Mouse (Mus musculus): ENCODE measurements around the gene Higd2a.

Gene Higd2a

GRCm38 (mm10) chr13:54572621-54573020 is 17.4 kb upstream of the Higd2a start:
- no peak for TF ChIP-seq GATA4 (IDR thresholded peaks at IDR 0.05; ENCODE audit: insufficient replicate concordance, low read length)

- no peak for TF ChIP-seq GATA4 (IDR thresholded peaks at IDR 0.05; ENCODE audit: insufficient replicate concordance, low read length)
These were observed 15.0 kb upstream of the Higd2a start, which contains the start of gene Arl10 for GRCm38 (mm10) chr13:54574854-54575481. TSS of gene Arl10 (plus strand) at chr13:54575015.

- no peak for TF ChIP-seq GATA4 (IDR thresholded peaks at IDR 0.05; ENCODE audit: insufficient replicate concordance, low read length)
These were observed 14.5 kb upstream of the Higd2a start for GRCm38 (mm10) chr13:54575489-54575888.

- no peak for TF ChIP-seq GATA4 (IDR thresholded peaks at IDR 0.05; ENCODE audit: insufficient replicate concordance, low read length)
These were observed 12.1 kb upstream of the Higd2a start for GRCm38 (mm10) chr13:54577652-54578507.

GRCm38 (mm10) chr13:54581385-54581784 is 8.6 kb upstream of the Higd2a start:
- no peak for TF ChIP-seq GATA4 (IDR thresholded peaks at IDR 0.05; ENCODE audit: insufficient replicate concordance, low read length)

- no peak for TF ChIP-seq GATA4 (IDR thresholded peaks at IDR 0.05; ENCODE audit: insufficient replicate concordance, low read length)
These were observed 7.9 kb upstream of the Higd2a start for GRCm38 (mm10) chr13:54582126-54582525.

GRCm38 (mm10) chr13:54582860-54583259 is 7.1 kb upstream of the Higd2a start:
- no peak for TF ChIP-seq GATA4 (IDR thresholded peaks at IDR 0.05; ENCODE audit: insufficient replicate concordance, low read length)

- TF ChIP-seq GATA4 (IDR thresholded peaks at IDR 0.05; ENCODE audit: insufficient replicate concordance, low read length), result no peak
These were observed 4.2 kb upstream of the Higd2a start for GRCm38 (mm10) chr13:54585831-54586230.

- TF ChIP-seq GATA4 (IDR thresholded peaks at IDR 0.05; ENCODE audit: insufficient replicate concordance, low read length), result no peak
These were observed 502 bp upstream of the Higd2a start for GRCm38 (mm10) chr13:54589414-54589995.

GRCm38 (mm10) chr13:54591776-54592356 is 1.9 kb downstream of the Higd2a start:
- TF ChIP-seq GATA4 (IDR thresholded peaks at IDR 0.05; ENCODE audit: insufficient replicate concordance, low read length), result no peak

- TF ChIP-seq GATA4 (IDR thresholded peaks at IDR 0.05; ENCODE audit: insufficient replicate concordance, low read length), result no peak
These were observed 3.6 kb downstream of the Higd2a start for GRCm38 (mm10) chr13:54593617-54594016.

- TF ChIP-seq GATA4 (IDR thresholded peaks at IDR 0.05; ENCODE audit: insufficient replicate concordance, low read length), result no peak
These were observed 6.2 kb downstream of the Higd2a start for GRCm38 (mm10) chr13:54596107-54596690.

- TF ChIP-seq GATA4 (IDR thresholded peaks at IDR 0.05; ENCODE audit: insufficient replicate concordance, low read length), result no peak
These were observed 6.9 kb downstream of the Higd2a start for GRCm38 (mm10) chr13:54596870-54597269.

- no peak for TF ChIP-seq GATA4 (IDR thresholded peaks at IDR 0.05; ENCODE audit: insufficient replicate concordance, low read length)
These were observed 8.7 kb downstream of the Higd2a start for GRCm38 (mm10) chr13:54598622-54599143.

- no peak for TF ChIP-seq GATA4 (IDR thresholded peaks at IDR 0.05; ENCODE audit: insufficient replicate concordance, low read length)
These were observed 12.7 kb downstream of the Higd2a start for GRCm38 (mm10) chr13:54602639-54603111.
